Mouse (Mus musculus) cerebral cortex, adult 2 months (tissue): ENCODE results near the gene Cops7a.

ENCODE experiments used
- WGBS: fragments of 180-500 bp; shearing (Covaris S2); methylation state at CpG from one replicate; pipeline ENCODE4 v1.1.7; 2018; 5-methylcytosine and 5-hydroxymethylcytosine counted together

Cops7a gene

GRCm38 (mm10) chr6:124965088-124965719 is at the start of gene Cops7a:
Cops7a (minus strand) TSS chr6:124965538.
- under 1% methylated on average over 68 of the region's 68 CpGs for WGBS

- 1% methylated on average over 47 of the region's 78 CpGs for WGBS
Observed at GRCm38 (mm10) chr6:125009181-125010073, 44.1 kb upstream of the Cops7a start.

GRCm38 (mm10) chr6:125009129-125009180 is 43.6 kb upstream of the Cops7a start, which contains the start of gene Zfp384:
Zfp384 (plus strand) TSS chr6:125009145.
- no CpG with 5 or more reads among the region's 3 CpGs for WGBS

GRCm38 (mm10) chr6:125008586-125009128 is 43.3 kb upstream of the Cops7a start:
- under 1% methylated on average over 31 of the region's 34 CpGs for WGBS

GRCm38 (mm10) chr6:125008060-125008459 is 42.7 kb upstream of the Cops7a start:
- 40% methylated on average over 13 of the region's 13 CpGs for WGBS

- 21% methylated on average over 3 of the region's 3 CpGs for WGBS
Observed at GRCm38 (mm10) chr6:125005086-125005485, 39.7 kb upstream of the Cops7a start.

GRCm38 (mm10) chr6:125003706-125004105 is 38.4 kb upstream of the Cops7a start:
- WGBS, result 22% methylated on average over 3 of the region's 3 CpGs

GRCm38 (mm10) chr6:124999546-124999945 is 34.2 kb upstream of the Cops7a start:
- 52% methylated on average over 10 of the region's 10 CpGs for WGBS

GRCm38 (mm10) chr6:124999091-124999490 is 33.8 kb upstream of the Cops7a start:
- WGBS, result 43% methylated on average over 14 of the region's 14 CpGs

GRCm38 (mm10) chr6:124998066-124998465 is 32.7 kb upstream of the Cops7a start:
- 5% methylated on average over 8 of the region's 8 CpGs for WGBS

GRCm38 (mm10) chr6:124996551-124997501 is 31.5 kb upstream of the Cops7a start, which contains the start of gene Pianp:
Pianp (plus strand) TSS chr6:124996694.
- 2% methylated on average over 74 of the region's 78 CpGs for WGBS

GRCm38 (mm10) chr6:124995831-124996403 is 30.6 kb upstream of the Cops7a start:
- WGBS, result 24% methylated on average over 8 of the region's 8 CpGs

- WGBS, result 69% methylated on average over 7 of the region's 7 CpGs
Observed at GRCm38 (mm10) chr6:124995246-124995645, 29.9 kb upstream of the Cops7a start.

- 16% methylated on average over 11 of the region's 11 CpGs for WGBS
Observed at GRCm38 (mm10) chr6:124993876-124994275, 28.5 kb upstream of the Cops7a start.

GRCm38 (mm10) chr6:124993365-124993764 is 28.0 kb upstream of the Cops7a start:
- 53% methylated on average over 9 of the region's 9 CpGs for WGBS

- WGBS, result 63% methylated on average over 4 of the region's 4 CpGs
Observed at GRCm38 (mm10) chr6:124992241-124992640, 26.9 kb upstream of the Cops7a start.

GRCm38 (mm10) chr6:124967766-124968165 is 2.4 kb upstream of the Cops7a start:
- 69% methylated on average over 4 of the region's 4 CpGs for WGBS

GRCm38 (mm10) chr6:124966466-124967118 is 1.3 kb upstream of the Cops7a start:
- 93% methylated on average over 7 of the region's 7 CpGs for WGBS

- 6% methylated on average over 15 of the region's 15 CpGs for WGBS
Observed at GRCm38 (mm10) chr6:124965747-124966146, 409 bp upstream of the Cops7a start.

GRCm38 (mm10) chr6:124964638-124965037 is 700 bp downstream of the Cops7a start:
- WGBS, result 28% methylated on average over 16 of the region's 16 CpGs

- 96% methylated on average over 12 of the region's 12 CpGs for WGBS
Observed at GRCm38 (mm10) chr6:124961021-124961420, 4.3 kb downstream of the Cops7a start.
